Mouse (Mus musculus) myocyte (in vitro differentiated cells): ENCODE data around the gene Nsd2. TPM values are rescaled to one million over a fixed set of nuclear protein-coding genes. Genes with fewer than 3 reads are reported as not detected.

Experiments used
- H3K27me3 ChIP-seq: one replicate; pipeline ENCODE4 v1.6.1; 2011; ENCODE audit not compliant: control insufficient read depth, insufficient read depth, insufficient read length
- H3K36me3 ChIP-seq: one replicate; pipeline ENCODE4 v1.6.1; 2011; ENCODE audit not compliant: control insufficient read depth, insufficient read depth
- H3K4me2 ChIP-seq: one replicate; pipeline ENCODE4 v1.6.1; 2011; ENCODE audit warnings: low read depth, control low read depth
- H3K4me3 ChIP-seq: one replicate; pipeline ENCODE4 v1.5.1; 2011; ENCODE audit warnings: mild to moderate bottlenecking, control low read depth, moderate library complexity
- H3K79me2 ChIP-seq: one replicate; pipeline ENCODE4 v1.6.1; 2011; ENCODE audit not compliant: control insufficient read depth, insufficient read depth
- H3ac ChIP-seq: one replicate; pipeline ENCODE4 v1.6.1; 2011; ENCODE audit not compliant: control insufficient read depth, insufficient read length
- CEBPB ChIP-seq: IDR thresholded peaks from 2 replicates; pipeline ENCODE4 v1.6.1; 2011; ENCODE audit warnings: mild to moderate bottlenecking, moderate library complexity; ENCODE audit not compliant: poor library complexity, insufficient read depth, severe bottlenecking
- E2F4 ChIP-seq: IDR thresholded peaks from one replicate; pipeline ENCODE4 v1.6.1; 2011; ENCODE audit warnings: mild to moderate bottlenecking, control low read depth, moderate library complexity; ENCODE audit not compliant: insufficient read depth
- MAX ChIP-seq: IDR thresholded peaks from one replicate; pipeline ENCODE4 v1.6.1; 2011; ENCODE audit warnings: low read depth, mild to moderate bottlenecking, control low read depth
- MYOD1 ChIP-seq, 3 experiments: IDR thresholded peaks; one replicate each; pipeline ENCODE4 v1.6.1; 2011; ENCODE audit warnings: control low read depth in 2 of 3, low read depth in 2 of 3, mild to moderate bottlenecking in 2 of 3, moderate library complexity in 1 of 3; ENCODE audit not compliant: insufficient read length in 2 of 3, control insufficient read depth in 1 of 3
- MYOG ChIP-seq, 3 experiments: IDR thresholded peaks; one replicate each; pipeline ENCODE4 v1.6.1; 2011; ENCODE audit warnings: control low read depth in 2 of 3, low read depth in 2 of 3, mild to moderate bottlenecking in 2 of 3; ENCODE audit not compliant: insufficient read length in 2 of 3, control insufficient read depth in 1 of 3, insufficient read depth in 1 of 3
- POLR2A ChIP-seq: IDR thresholded peaks from one replicate; pipeline ENCODE4 v1.6.1; 2011; ENCODE audit warnings: low read depth, mild to moderate bottlenecking, control low read depth, moderate library complexity; ENCODE audit not compliant: insufficient read length
- POLR2AphosphoS2 ChIP-seq: IDR thresholded peaks from one replicate; pipeline ENCODE4 v1.6.1; 2011; ENCODE audit warnings: low read depth, control low read depth; ENCODE audit not compliant: insufficient read length
- REST ChIP-seq: IDR thresholded peaks from one replicate; pipeline ENCODE4 v1.6.1; 2011; ENCODE audit warnings: mild to moderate bottlenecking, control low read depth, moderate library complexity; ENCODE audit not compliant: insufficient read depth, insufficient read length
- SRF ChIP-seq: IDR thresholded peaks from one replicate; pipeline ENCODE4 v1.6.1; 2011; ENCODE audit warnings: low read depth; ENCODE audit not compliant: control insufficient read depth, insufficient read length
- TCF12 ChIP-seq: IDR thresholded peaks from one replicate; pipeline ENCODE4 v1.6.1; 2011; ENCODE audit warnings: mild to moderate bottlenecking, control low read depth; ENCODE audit not compliant: poor library complexity, insufficient read depth, severe bottlenecking
- TCF3 ChIP-seq: IDR thresholded peaks from one replicate; pipeline ENCODE4 v1.6.1; 2011; ENCODE audit warnings: low read depth, control low read depth; ENCODE audit not compliant: insufficient read length
- USF1 ChIP-seq: IDR thresholded peaks from one replicate; pipeline ENCODE4 v1.6.1; 2011; ENCODE audit warnings: low read depth, mild to moderate bottlenecking, control low read depth, moderate library complexity
- polyA plus RNA-seq: library from polyadenylated mRNA; unstranded; fragments of >200 nt; fragmentation: generic; extraction: Trizol; gene quantifications from one replicate; pipeline ENCODE4 v1.2.1, GENCODE M21; 2012; ENCODE audit warnings: missing spikeins

The Nsd2 gene
- polyA plus RNA-seq, 1 experiment: 23.9 TPM

DNA sequence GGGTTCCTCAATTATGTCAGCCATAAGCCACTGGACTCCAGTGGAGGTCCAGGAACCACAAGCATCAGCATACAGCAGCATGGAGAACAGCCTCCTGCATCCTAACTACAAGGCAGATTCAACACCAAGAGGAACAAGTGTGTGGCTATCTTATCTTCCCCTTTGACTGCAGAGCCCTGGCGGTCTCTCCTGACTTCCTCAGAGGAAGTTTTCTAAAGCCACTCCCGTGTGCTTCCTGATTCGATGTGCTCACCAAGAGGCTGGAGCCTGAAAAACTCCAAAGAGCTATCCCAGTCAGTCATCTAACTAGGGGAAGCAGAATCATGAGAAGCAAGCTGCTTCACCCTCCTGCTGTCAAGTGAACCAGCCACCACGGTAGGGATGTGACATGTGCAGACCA is 100.4 kb downstream of the Nsd2 start:
- no peak overlapping the region for H3K4me3 ChIP-seq
- H3K36me3 ChIP-seq: peaks cover 18% of the 10 kb centered on the region
- no peak overlapping the region for H3ac ChIP-seq
- no peaks in the 10 kb centered on the region for H3K27me3 ChIP-seq
- peaks cover 21% of the 10 kb centered on the region for H3K79me2 ChIP-seq
- TF ChIP-seq SRF (no peak), USF1 (no peak), MAX (no peak)
- H3K4me2 ChIP-seq: no peak overlapping the region

DNA sequence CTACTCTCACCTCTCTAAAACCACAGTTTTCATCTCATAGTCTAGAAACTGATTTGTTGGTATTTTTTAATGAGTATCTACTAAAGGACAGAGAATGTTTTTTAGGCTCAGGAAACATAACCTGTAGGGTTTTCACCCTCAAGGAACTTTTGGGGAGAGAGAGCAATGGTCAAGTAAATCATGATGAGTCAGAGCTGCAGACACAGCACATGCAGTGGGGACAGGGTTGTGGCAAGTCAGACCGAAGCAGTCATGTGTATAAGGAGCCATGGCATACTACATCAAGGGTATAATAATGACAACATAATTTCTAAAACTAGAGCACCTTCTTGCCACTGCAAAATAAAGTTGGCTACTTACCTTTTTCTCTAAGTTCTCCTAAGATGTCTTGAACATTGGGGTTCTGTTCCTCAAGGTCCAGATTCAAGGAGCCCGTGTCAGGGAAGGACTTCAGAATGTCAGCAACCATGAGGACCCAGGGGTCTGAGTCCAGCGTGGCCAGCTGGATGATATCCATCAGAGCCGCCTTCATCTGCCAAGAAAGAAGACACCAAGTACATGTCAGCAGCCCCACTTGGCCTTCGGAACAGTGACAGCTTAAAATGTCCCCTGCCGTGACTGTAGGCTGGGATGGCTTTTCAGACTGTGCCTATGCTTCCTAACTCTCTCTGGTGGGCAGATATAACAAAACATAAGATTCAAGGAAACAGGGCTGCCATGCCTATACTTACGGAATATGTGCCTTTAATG is 101.1 kb downstream of the Nsd2 start:
- Histone ChIP-seq H3K4me3 (no peak overlapping the region), H3ac (no peak overlapping the region), H3K79me2 (peaks cover 28% of the 10 kb centered on the region), H3K4me2 (no peak overlapping the region), H3K36me3 (peaks cover 18% of the 10 kb centered on the region), H3K27me3 (no peaks in the 10 kb centered on the region)
- TF ChIP-seq E2F4 (no peak), MAX (no peak), POLR2AphosphoS2 (no peak), REST (no peak), TCF12 (no peak), SRF (no peak), CEBPB (no peak), USF1 (no peak), MYOD1 (IDR thresholded peaks at IDR 0.05; ENCODE audit: control insufficient read depth in 1 of 3, insufficient read length in 2 of 3, low read depth in 2 of 3) (no peak), POLR2A (no peak), MYOG (IDR thresholded peaks at IDR 0.05; ENCODE audit: control insufficient read depth in 1 of 3, insufficient read depth in 1 of 3, insufficient read length in 2 of 3, low read depth in 2 of 3) (no peak)

DNA sequence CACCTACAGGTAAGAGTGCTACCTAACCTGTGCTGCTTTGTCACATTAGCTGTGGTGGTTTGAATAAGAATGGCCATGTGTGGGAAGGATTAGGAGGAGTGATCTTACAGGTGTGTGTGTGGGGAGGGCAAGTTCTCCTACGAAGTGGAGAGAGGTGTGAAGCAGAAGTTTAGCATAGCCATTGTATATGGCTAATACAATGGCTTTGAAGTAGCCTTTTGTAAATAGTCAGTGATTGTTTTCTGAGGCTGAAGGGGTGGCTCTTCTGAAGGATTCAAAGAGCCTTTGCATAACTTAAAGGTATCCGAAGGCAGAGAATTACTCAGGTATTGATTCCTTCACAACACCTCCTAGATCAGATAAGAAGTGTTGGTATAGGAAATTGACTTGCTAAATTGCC is 102.0 kb downstream of the Nsd2 start:
- H3K4me2 ChIP-seq: no peak overlapping the region
- H3ac ChIP-seq: no peak overlapping the region
- peaks cover 32% of the 10 kb centered on the region for H3K79me2 ChIP-seq
- H3K36me3 ChIP-seq: peaks cover 18% of the 10 kb centered on the region
- no peak overlapping the region for H3K4me3 ChIP-seq
- H3K27me3 ChIP-seq: no peaks in the 10 kb centered on the region
- TF ChIP-seq REST: no peak
- no peak for TF ChIP-seq POLR2A
- no peak for TF ChIP-seq E2F4
- TF ChIP-seq TCF12: no peak
- TF ChIP-seq POLR2AphosphoS2: no peak
- TF ChIP-seq CEBPB: no peak
- TF ChIP-seq MYOD1 (IDR thresholded peaks at IDR 0.05; ENCODE audit: control insufficient read depth in 1 of 3, insufficient read length in 2 of 3, low read depth in 2 of 3): no peak
- no peak for TF ChIP-seq USF1
- no peak for TF ChIP-seq TCF3
- TF ChIP-seq MAX: no peak
- no peak for TF ChIP-seq SRF
- no peak for TF ChIP-seq MYOG (IDR thresholded peaks at IDR 0.05; ENCODE audit: control insufficient read depth in 1 of 3, insufficient read depth in 1 of 3, insufficient read length in 2 of 3, low read depth in 2 of 3)

DNA sequence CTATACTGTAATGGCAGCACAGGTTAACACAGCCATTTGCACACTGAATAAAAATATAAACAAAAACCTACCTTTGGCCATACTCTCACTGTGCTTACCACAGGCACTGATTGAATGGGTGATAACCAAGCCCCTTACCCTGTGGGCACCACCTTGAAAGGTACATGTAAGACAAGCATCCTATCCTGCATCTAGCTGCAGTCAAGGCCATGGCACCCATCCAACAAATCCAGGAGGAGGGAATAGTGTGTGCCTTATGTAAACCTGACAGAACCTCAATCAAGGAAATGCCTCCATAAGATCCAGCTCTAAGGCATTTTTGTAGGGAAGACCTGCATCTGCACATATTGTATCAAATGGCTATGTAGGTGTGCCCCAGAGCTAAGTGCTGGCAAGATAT is 105.6 kb downstream of the Nsd2 start:
- Histone ChIP-seq H3K4me3 (no peak overlapping the region), H3K27me3 (no peaks in the 10 kb centered on the region), H3K36me3 (peaks cover 21% of the 10 kb centered on the region), H3K79me2 (peaks cover 56% of the 10 kb centered on the region), H3K4me2 (no peak overlapping the region), H3ac (no peak overlapping the region)
- TF ChIP-seq USF1: no peak
- no peak for TF ChIP-seq POLR2AphosphoS2
- no peak for TF ChIP-seq MYOD1 (IDR thresholded peaks at IDR 0.05; ENCODE audit: control insufficient read depth in 1 of 3, insufficient read length in 2 of 3, low read depth in 2 of 3)
- TF ChIP-seq TCF12: no peak
- TF ChIP-seq TCF3: no peak
- no peak for TF ChIP-seq MAX

DNA sequence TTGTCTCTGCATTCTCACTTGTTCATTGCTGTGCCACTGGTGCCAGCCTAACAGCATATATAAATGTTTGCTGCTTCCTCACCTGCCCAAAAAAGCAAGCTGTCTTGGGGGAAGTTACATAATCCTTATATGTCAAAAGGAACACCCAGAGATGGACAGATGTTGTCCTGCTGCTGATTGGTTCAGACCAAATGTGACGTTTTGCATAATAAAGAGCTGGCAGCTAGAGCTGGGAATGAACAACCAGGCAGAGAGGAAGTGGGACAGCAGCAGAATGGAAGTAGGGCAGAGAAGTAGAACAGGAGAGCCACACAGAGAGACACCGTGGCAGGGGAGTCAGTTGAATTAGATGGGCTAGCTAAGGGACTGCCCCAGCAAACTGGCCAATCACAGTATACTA is 111.9 kb downstream of the Nsd2 start:
- H3K4me2 ChIP-seq: no peak overlapping the region
- TF ChIP-seq MAX: no peak
- TF ChIP-seq MYOG (IDR thresholded peaks at IDR 0.05; ENCODE audit: control insufficient read depth in 1 of 3, insufficient read depth in 1 of 3, insufficient read length in 2 of 3, low read depth in 2 of 3): no peak
- no peak for TF ChIP-seq CEBPB
- no peak for TF ChIP-seq SRF
- TF ChIP-seq POLR2AphosphoS2: no peak
- TF ChIP-seq TCF3: no peak
- no peak for TF ChIP-seq REST
- no peak for TF ChIP-seq MYOD1 (IDR thresholded peaks at IDR 0.05; ENCODE audit: control insufficient read depth in 1 of 3, insufficient read length in 2 of 3, low read depth in 2 of 3)
- TF ChIP-seq USF1: no peak
- TF ChIP-seq POLR2A: no peak
- no peak overlapping the region for H3ac ChIP-seq
- H3K79me2 ChIP-seq: peaks cover 68% of the 10 kb centered on the region
- no peak overlapping the region for H3K4me3 ChIP-seq
- no peaks in the 10 kb centered on the region for H3K27me3 ChIP-seq
- H3K36me3 ChIP-seq: peaks cover 21% of the 10 kb centered on the region
